Mouse (Mus musculus) kidney, adult 18-20 months (tissue): ENCODE data around the gene Hoxa4.
A peak's percentile ranks its signal among the peaks of the same experiment; 100 is the strongest.

ENCODE experiments used
- DNase-seq: peaks from one replicate; pipeline ENCODE4 v3.0.0; 2021

Gene Hoxa4

DNA sequence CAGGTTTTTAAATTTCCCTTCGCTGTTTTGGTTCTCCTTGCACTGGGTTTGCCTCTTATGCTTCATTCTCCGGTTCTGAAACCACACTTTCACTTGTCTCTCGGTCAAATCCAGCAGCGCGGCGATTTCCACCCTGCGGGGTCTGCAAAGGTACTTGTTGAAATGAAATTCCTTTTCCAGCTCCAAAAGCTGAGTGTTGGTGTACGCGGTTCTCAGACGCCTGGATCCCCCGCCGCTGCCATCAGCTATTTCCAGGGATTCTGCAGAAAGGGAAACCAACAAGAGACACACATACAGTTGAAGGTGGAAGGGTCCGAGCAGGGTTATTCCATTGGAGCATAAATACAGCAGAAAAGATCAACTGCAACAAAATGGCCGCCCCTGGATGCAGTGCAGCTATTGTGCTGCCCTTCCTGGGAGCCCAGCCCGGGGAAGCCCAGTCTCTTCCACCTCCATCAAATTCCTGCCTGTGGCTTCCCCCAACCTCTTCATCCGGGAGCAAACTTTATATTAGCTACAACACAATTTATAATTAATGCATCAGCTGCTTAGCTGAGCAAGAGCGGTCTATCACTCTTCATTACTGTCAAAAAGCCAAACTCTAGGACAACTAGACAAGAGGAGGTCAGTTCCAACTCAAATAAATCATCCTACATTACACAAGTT lies 28.1 kb downstream of the Hoxa4 start:
- peak; percentile 27 for DNase-seq

DNA sequence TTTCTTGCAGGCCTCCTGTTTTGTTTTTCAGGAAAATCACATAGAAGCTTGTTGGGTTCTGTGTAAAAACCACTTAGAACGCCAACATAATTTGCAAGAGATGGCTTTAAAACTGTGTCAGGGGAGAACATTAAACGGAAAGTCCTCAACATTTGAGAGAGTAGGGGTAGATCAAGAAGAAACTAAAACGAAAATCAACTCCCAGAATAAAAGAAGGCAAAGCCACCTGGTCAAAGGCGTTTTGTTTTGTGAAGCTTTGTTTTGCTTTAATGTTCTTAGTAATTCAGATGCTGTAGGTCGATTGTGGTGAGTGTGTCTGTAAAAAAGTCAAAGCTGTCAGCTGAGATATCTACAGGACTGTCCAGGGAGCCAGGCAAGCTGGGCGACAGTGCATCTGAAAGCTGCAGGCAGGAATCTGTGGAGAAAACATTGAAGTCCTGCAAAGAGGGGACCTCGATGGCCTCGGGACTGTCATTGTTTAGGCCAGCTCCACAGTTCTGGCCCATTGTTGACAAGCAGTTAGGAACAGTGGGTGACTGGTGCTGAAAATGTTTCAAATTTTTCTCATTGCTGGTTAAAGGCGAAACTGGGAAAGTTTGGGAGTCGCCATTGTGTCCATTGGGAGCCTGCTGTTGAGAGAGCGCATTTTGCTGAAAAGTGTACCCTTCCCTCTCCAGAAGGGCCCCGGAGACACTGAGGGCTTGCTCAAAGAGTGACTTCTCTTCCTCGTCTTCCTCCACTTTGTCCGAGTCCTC lies 28.8 kb downstream of the Hoxa4 start:
- DNase-seq = no peak

DNA sequence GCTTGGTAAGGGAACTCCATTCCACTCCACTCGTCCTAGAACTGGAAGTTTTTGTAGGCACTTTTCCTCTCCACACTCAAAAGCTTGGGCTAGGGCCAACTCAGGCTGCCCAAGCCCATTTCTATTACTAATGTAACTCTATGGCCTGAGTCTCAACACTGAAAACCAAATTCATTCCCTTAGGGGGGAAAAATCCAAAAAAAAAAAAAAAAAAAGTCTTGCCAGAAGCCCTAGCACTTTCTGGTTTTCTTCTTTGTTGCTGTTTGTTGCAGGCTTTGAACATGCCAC lies 29.5 kb downstream of the Hoxa4 start:
- DNase-seq = no peak

DNA sequence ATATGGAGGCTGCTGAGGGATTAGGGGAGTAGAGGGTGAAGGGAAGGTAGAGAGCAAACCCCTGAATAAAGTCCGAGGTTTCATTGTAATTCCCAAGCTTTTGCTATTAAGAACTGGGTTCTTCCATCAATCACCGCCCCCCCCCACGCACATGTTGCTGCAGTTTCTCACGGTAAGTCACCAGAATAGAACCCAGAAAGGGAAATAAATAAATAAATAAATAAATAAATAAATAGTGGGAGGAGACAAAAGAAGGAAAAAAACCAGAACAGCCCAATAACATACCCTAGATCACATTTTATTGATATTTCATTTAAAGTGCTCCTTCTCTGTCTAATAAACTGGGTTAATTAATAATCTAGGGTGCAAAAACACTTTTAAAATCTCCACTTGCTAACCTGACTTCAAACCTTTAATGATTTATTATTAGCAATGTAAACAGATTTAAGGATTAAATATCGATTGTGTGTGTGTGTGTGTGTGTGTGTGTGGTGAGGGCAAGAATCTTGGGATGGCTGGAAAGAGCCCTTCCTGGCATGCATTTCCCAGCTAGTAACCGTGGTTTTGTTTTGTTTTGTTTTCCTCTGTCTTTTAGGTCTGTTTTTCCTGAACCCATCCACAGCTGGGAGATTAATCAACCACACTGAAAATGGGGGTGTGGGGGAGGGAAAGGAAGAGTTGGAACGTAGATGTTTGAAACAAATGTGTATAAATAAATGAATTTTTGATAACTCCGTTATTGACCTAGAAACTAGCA lies 30.0 kb downstream of the Hoxa4 start:
- DNase-seq = no peak

DNA sequence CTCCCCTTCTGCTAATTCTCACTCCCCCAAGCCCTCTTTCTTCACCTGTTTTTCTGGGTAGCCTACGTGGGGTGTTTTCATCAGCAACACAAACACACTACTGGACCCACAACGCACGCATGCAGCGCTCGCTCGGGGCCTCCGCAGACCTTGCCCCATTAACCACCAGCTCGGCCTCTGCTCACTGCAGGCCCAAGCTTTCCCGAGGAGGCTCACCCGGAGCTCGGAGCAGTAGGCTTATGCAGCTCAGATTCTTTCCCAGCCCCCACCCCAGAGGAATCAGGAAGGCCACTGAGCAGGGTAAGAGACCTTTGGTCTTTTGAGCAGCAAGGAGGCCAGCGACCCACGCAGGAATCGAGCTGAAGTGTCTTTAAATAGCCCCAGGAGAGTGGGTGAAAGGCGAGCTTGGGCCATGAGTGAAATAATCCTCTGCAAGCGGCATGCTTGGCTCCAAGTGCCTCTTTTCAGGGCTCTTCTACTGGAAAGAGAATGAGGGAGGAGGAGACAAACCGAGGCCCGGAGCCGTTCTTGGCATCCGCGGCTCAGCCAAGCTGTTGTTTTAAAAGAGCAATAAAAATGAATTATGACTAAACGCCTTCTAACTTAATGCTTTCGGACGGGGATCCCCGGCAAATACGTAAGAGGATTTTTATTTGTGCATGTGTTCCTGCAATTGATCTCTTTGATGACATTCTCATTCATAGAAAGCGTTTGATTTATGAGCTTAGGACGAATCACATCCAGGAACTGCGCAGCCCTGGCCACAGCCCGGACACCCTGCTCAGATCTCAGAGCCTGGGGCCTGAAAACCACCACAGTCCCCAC lies 30.8 kb downstream of the Hoxa4 start:
- peak; percentile 73 for DNase-seq

DNA sequence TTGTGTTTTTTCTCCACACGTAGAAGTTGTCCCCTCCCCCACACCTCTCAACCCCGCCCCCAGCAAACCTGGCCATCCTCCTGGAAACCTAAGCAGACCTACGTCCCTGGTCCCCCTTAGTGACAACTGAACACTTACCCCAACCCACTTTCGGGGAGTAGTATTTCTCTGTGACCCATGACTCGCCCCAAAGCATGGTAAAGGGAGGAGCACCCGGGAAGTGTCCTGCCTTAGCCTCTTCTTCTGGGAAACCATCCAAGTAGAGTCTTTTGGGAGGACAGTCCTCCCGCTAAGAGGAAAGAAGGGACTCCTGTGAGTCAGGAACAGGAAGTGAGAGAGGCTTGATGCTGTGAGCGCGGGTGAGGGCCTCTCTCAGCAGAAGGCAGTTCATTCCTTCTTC lies 31.6 kb downstream of the Hoxa4 start:
- peak; percentile 38 for DNase-seq

DNA sequence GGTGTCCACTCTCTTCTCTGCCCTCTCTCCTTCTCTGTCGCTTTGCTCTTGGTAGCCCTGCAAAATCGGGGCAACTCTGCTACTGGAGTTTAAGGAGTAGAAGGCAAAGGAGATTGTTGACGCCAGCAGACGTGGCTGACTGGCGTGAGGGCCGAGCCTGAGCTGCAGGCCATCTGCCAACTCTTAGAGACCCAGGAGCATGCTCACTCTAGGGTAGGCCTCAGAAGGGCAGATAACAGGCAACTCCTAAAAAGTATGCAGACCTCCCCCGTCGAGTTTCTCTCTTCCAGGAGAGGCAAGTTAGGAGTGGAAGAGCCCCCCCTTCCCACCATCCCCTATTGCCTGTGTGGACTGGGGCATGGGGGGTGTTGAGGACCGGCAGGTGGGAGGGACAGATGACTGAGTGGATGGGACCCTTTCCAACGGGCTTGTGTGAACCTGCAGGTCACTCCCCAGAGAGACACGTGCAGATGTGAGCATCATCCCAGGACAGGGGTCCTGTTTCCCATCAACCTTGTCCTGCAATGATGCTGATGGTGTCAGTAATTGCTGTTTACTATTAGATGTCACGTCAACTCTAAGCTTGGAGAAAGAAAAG lies 32.3 kb downstream of the Hoxa4 start:
- peak; percentile 62 for DNase-seq

DNA sequence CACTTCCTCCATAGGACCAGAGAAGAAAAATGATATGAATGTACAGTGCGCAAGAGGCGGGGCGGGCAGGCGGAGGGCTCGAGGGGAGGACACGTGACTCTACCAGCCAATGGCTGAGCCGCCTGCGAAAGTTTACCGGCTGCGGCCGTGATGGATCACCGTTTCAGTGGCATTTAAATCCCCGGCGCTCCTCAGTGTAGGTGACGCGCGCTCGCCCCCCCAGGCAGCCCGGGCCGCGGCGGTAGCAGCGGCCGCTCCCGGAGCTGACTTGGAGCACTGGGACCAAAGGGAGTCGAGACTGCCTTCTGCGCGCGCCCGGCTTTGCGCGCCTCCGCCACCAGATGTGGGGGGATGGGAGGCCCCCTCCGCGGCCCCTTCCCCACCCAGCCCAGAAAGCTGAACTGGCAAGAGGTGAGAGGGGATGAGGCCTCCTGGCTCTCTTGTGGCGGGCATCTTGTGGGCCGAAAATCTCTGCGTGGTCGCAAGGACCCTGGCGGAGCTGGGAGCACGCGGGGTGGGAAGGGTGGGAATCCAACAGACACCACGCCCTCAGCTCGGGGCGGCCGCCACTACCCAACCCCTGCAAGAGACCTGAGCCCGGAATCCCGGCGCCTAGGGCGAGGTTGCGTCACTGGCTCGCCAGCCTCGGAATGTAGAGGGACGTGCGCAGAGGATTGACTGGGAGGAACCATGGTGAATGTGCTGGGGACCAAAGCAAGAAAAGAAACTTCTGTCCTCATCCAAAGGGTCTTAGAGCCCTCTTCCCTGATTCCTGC lies 33.1 kb downstream of the Hoxa4 start, which contains the start of gene Hoxa1:
Gene Hoxa1, minus strand, starts transcription at position 42 of the 776 bp plus-strand sequence.
- DNase-seq = peak; percentile 90

DNA sequence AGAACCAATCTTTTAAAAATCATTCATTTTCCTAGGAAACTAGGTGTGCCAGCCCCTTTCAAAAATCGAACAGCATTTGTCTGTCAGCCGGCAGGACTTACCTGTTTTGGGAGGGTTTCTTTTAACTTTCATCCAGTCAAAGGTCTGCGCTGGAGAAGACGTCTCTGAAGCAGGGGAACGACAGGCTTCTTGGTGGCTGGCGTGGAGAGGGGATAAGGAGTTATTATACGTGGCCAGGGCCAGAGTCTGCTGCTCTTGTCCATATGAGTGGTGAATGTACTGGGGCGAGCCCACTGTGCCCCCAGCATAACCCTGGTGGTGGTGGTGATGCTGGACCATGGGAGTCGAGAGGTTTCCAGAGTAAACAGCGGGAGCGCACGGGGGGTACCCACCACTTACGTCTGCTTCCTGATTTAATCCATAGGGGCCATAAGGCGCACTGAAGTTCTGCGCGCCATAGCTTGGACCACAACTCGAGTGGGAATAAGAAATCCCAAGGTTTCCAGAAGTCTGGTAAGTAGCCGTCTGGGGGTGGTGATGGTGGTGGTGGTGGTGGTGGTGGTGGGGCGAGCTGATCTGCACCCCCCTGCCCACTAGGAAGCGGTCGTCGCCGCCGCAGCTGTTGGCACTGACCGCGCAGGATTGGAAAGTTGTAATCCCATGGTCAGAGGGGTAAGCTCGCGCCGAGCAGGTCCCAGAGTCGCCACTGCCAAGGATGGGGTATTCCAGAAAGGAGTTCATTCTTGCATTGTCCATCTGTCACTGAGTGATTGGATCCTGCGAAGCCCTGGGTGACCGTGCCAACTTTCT lies 33.9 kb downstream of the Hoxa4 start:
- no peak for DNase-seq

DNA sequence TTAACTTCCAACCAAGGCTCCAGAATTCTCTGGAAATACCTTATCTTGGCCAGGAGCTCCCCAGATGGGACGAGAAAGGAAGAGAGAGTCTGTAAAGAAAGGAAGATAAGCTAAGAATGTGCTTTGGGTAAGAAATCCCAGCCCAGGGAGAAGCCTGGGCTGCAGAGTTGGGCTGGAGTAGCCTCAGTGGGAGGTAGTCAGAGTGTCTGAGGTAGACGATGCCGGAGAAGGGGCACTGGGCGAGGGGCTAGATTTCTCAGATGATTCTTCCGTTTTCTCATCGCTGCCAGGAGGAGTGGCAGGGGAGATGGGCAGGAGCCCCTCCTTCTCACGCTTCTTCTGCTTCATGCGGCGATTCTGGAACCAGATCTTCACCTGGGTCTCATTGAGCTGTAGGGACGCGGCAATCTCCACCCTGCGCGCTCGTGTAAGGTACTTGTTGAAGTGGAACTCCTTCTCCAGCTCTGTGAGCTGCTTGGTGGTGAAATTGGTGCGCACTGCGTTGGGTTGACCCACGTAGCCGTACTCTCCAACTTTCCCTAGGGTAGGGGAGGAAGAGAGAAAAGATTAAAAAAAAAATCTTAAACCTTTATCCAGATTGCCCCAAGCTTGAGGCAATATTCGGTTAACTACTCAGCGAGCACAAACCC lies 34.9 kb downstream of the Hoxa4 start:
- no peak for DNase-seq

DNA sequence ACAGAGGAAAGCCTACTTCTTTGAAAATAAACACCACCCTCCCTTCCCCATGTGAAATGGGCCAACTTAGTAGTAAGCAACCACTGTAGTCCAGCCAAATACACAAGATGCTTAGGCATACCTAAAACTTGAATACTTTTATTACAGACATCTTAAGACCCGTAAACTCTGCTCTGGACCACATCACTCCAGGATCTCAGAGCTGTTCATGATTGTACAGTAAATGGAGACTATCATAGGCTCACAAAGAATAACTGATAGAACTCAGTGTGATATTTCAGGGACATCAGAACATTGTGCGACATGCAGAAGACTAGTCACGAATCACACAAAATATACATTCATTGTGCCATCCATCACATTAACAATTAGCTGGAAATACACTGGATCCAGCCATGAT lies 36.1 kb downstream of the Hoxa4 start:
- DNase-seq = no peak

DNA sequence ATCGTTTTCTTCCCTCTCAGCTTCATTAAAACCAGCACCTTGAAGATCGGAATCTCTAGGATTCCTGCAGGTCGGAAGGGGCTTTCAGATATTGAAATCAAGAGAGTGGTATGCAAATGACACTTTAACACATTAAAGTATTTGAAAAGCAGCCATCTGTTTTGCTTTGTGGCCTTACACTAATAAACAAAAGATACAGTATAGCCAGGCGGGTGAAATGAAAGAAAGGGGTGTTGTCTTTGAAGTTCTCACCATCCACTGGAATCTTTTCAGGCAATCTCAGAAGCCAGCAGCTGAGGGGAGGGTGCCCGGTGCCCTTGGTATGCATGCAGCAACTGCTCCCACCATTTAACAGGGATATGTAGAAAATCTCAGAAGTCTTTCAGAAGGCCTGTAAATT lies 37.5 kb downstream of the Hoxa4 start:
- no peak for DNase-seq

DNA sequence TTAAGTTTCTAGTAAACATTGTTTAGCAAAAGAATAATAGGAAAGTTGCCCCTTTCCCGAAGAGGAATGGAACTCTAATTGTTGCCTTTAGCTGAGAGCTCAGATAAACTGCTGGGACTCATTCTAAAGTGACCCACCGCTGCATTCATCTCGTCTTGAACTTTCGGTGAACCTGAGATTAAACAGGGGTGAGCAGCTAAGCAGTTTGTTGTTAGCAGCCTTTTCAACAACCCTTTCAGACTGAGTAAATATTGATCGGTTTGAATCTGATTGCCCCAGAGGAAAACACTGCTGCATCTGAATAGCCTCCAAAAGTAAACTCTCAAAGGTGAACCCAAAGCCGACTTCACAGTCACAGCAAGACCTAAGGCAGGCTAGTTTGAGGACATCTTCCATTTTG lies 38.3 kb downstream of the Hoxa4 start:
- DNase-seq = no peak

DNA sequence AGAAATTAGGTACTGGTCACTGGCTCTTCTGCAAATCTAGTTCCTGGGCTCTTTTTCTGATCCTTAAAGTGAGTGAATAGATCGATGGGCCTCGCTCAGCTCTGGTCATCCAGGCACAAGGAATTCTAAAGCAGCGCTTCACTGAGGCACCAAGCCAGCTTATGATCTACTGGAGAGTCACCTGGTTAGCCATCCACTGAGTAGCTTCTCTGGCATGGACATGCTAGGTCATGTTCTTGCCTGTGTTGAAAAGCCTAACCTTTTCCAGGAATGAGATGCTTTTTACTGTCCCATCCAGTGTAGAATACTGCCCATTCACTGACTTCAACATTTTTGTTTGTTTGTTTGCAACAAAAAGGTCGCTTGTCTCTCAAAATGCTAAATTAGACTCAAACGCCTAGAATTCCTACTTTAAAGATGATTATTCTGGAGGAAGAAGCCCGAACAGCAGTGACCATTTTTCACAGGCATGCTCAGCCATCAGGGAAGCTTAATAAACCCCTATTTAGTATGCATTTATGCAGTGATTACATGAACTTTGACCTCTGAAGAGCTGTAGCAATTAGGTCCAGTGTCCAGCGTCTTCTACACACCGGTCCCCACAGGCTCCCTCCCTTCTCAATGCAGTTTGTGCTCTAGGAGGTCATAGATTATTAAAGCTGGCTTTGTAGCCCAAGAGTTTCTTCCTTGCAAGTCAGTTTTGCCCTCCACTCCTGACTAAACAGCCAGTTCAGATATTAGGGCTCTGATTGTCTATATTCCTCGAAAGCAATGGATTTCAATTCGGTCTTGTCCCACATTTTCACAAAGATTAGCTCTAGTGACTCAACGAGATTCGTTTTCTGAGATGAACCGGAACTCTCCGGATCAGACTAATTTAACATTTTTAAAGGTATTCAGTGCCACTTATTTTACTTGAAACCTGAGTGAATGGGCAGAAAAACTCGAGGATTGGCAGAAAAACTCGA lies 39.0 kb downstream of the Hoxa4 start:
- DNase-seq = no peak

DNA sequence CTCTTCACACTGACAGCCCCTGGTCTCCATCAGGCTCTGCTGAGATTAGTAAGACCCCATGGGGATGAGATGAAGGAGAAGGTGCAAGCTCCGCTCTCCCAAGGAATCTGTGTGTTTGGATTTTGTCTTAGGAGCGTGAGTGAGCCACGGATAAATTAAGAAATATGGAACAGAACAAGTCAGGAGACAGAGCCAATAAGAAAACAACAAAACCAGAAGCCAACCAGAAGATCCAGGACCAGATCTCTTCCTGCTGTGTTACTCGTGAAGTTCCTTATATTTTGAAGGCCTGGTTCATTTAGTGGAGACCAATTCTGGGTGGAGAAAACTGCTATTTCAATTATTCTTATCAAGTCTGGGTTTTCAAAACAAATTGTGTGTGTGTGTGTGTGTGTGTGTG lies 40.0 kb downstream of the Hoxa4 start:
- DNase-seq = no peak

DNA sequence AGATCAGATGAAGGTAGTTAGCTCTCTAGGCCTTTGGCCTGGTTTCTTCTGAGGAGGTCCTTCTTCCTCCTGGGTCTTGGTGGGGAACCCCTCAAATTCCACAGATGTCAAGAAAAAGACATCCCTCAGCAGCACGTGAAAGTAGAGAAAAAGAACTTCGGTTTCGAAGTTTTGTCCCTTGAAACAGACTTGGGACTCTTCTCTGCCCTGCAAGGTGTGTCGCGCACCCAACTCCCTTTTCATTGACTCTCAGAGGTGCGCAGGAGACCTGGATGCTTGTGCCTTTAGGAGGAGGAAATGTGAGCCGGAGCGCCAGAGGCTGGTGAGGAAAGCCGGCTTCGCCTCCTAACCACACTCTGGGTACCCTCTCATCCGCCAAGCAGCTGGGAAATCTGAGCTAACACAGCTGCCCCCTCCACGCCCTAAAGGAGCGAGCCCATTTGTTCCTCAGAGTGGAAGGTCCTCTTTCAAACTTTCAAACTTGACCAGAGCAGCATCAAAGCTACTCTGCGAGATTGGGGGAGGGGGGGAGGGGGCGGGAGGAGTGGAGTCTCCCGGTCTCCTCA lies 41.1 kb downstream of the Hoxa4 start:
- DNase-seq = no peak
